Mouse (Mus musculus) C2C12 (cell line): ENCODE results near the gene Cd38. TPM values are rescaled to one million over a fixed set of nuclear protein-coding genes. Genes with fewer than 3 reads are reported as not detected.

Source experiments
- H3K27me3 ChIP-seq: one replicate; pipeline ENCODE4 v1.6.1; 2011; ENCODE audit not compliant: control insufficient read depth, insufficient read depth, insufficient read length
- H3K36me3 ChIP-seq: one replicate; pipeline ENCODE4 v1.6.1; 2011; ENCODE audit not compliant: control insufficient read depth, insufficient read depth
- H3K4me3 ChIP-seq: one replicate; pipeline ENCODE4 v1.5.1; 2011; ENCODE audit warnings: mild to moderate bottlenecking, control low read depth; ENCODE audit not compliant: poor library complexity, insufficient read depth, severe bottlenecking
- H3K79me2 ChIP-seq: one replicate; pipeline ENCODE4 v1.6.1; 2011; ENCODE audit not compliant: control insufficient read depth, insufficient read depth
- H3K79me3 ChIP-seq: one replicate; pipeline ENCODE4 v1.6.1; 2011; ENCODE audit warnings: low read depth, control low read depth
- H3ac ChIP-seq: one replicate; pipeline ENCODE3; 2011; ENCODE audit warnings: low read depth; ENCODE audit not compliant: control insufficient read depth, insufficient read length
- CEBPB ChIP-seq: IDR thresholded peaks from one replicate; pipeline ENCODE4 v1.6.1; 2011; ENCODE audit warnings: low read depth, mild to moderate bottlenecking, control low read depth, moderate library complexity
- CTCF ChIP-seq: IDR thresholded peaks from one replicate; pipeline ENCODE4 v1.5.1; 2011; ENCODE audit not compliant: control insufficient read depth, insufficient read depth, insufficient read length
- FOSL1 ChIP-seq: IDR thresholded peaks from one replicate; pipeline ENCODE4 v1.8.0; 2011; ENCODE audit warnings: mild to moderate bottlenecking, low read length; ENCODE audit not compliant: poor library complexity, insufficient read depth, severe bottlenecking
- MAX ChIP-seq: IDR thresholded peaks from one replicate; pipeline ENCODE4 v1.6.1; 2011; ENCODE audit warnings: mild to moderate bottlenecking, control low read depth
- MYOD1 ChIP-seq: IDR thresholded peaks from one replicate; pipeline ENCODE4 v1.6.1; 2011; ENCODE audit warnings: low read depth; ENCODE audit not compliant: control insufficient read depth, insufficient read length
- MYOG ChIP-seq: IDR thresholded peaks from one replicate; pipeline ENCODE4 v1.6.1; 2011; ENCODE audit not compliant: control insufficient read depth, insufficient read length; ENCODE audit errors: extremely low read depth
- USF1 ChIP-seq: IDR thresholded peaks from one replicate; pipeline ENCODE4 v1.6.1; 2011; ENCODE audit warnings: low read depth, mild to moderate bottlenecking, control low read depth, moderate library complexity
- polyA plus RNA-seq: library from polyadenylated mRNA; unstranded; fragments of >200 nt; fragmentation: generic; extraction: Trizol; gene quantifications from one replicate; pipeline ENCODE4 v1.2.1, GENCODE M21; 2012; ENCODE audit warnings: missing spikeins

The Cd38 gene
- polyA plus RNA-seq, 1 experiment = 0.18 TPM

- no peaks in the 10 kb centered on the region for H3K36me3 ChIP-seq
- H3ac ChIP-seq = no peak overlapping the region
- H3K27me3 ChIP-seq = no peaks in the 10 kb centered on the region
- TF ChIP-seq FOSL1 (no peak), MYOG (no peak)
- H3K4me3 ChIP-seq = no peak overlapping the region
- no peaks in the 10 kb centered on the region for H3K79me2 ChIP-seq
- H3K79me3 ChIP-seq = no peaks in the 10 kb centered on the region
These were observed 79.9 kb downstream of the Cd38 start for GRCm38 (mm10) chr5:43948111-43948743.

- no peaks in the 10 kb centered on the region for H3K36me3 ChIP-seq
- peak; percentile 15 for TF ChIP-seq FOSL1
- TF ChIP-seq CTCF = no peak
- peak; percentile 65 for TF ChIP-seq MAX
- no peaks in the 10 kb centered on the region for H3K79me2 ChIP-seq
- H3K27me3 ChIP-seq = no peaks in the 10 kb centered on the region
- peak overlapping the region; percentile 61 for H3ac ChIP-seq
- no peak overlapping the region for H3K4me3 ChIP-seq
- H3K79me3 ChIP-seq = no peaks in the 10 kb centered on the region
These were observed 80.5 kb downstream of the Cd38 start for GRCm38 (mm10) chr5:43948748-43949275.

- Histone ChIP-seq H3ac (no peak overlapping the region), H3K79me2 (no peaks in the 10 kb centered on the region), H3K27me3 (no peaks in the 10 kb centered on the region), H3K4me3 (no peak overlapping the region), H3K36me3 (no peaks in the 10 kb centered on the region), H3K79me3 (no peaks in the 10 kb centered on the region)
- TF ChIP-seq USF1 = no peak
- TF ChIP-seq MYOG = no peak
- no peak for TF ChIP-seq MAX
- no peak for TF ChIP-seq CTCF
These were observed 84.9 kb downstream of the Cd38 start for GRCm38 (mm10) chr5:43953241-43953640.

GRCm38 (mm10) chr5:43959884-43960440 lies 91.6 kb downstream of the Cd38 start:
- Histone ChIP-seq H3K36me3 (no peaks in the 10 kb centered on the region), H3K27me3 (no peaks in the 10 kb centered on the region), H3K79me2 (no peaks in the 10 kb centered on the region), H3ac (no peak overlapping the region), H3K4me3 (no peak overlapping the region), H3K79me3 (no peaks in the 10 kb centered on the region)
- no peak for TF ChIP-seq FOSL1
- no peak for TF ChIP-seq CTCF
- TF ChIP-seq MYOD1 = no peak
- TF ChIP-seq CEBPB = no peak
- TF ChIP-seq MYOG = no peak
- no peak for TF ChIP-seq MAX
- no peak for TF ChIP-seq USF1

- no peak overlapping the region for H3ac ChIP-seq
- no peaks in the 10 kb centered on the region for H3K27me3 ChIP-seq
- TF ChIP-seq USF1 (no peak), CTCF (no peak), FOSL1 (no peak), MYOD1 (no peak), CEBPB (no peak), MYOG (no peak), MAX (no peak)
- H3K4me3 ChIP-seq = no peak overlapping the region
- H3K79me2 ChIP-seq = no peaks in the 10 kb centered on the region
- no peaks in the 10 kb centered on the region for H3K79me3 ChIP-seq
- H3K36me3 ChIP-seq = no peaks in the 10 kb centered on the region
These were observed 92.7 kb downstream of the Cd38 start for GRCm38 (mm10) chr5:43961056-43961455.

Other genes with a start within 250 kb of the Cd38 start
- 1.6 TPM for gene Cc2d2a, start 206.2 kb upstream of the Cd38 start, polyA plus RNA-seq
- not detected for gene Bst1, start 49.7 kb upstream of the Cd38 start, polyA plus RNA-seq
- 10.5 TPM for gene Fbxl5, start 46.9 kb upstream of the Cd38 start, polyA plus RNA-seq
- 33.0 TPM for gene Gm7879, start 44.6 kb downstream of the Cd38 start, polyA plus RNA-seq
- gene Fgfbp1, start 113.2 kb downstream of the Cd38 start, polyA plus RNA-seq = 0.08 TPM
- gene Prom1, start 233.5 kb downstream of the Cd38 start, polyA plus RNA-seq = not detected